12 mouse cellular contexts compared by ENCODE assay signal in genomic region chr11:72468525-72468924, GRCm38 (mm10). TPM values are rescaled to one million over a fixed set of nuclear protein-coding genes. Genes with fewer than 3 reads are reported as not detected.
DNase-seq lines count a peak whose midpoint lies in the region; ATAC-seq and TF ChIP-seq lines count a peak whose summit lies in the region.
"Had no signal": no experiment of that assay in that cellular context is flagged by ENCODE, and none has a peak within 500 bp of the region (broad histone marks: within the 10 kb centered on the region; RNA-seq: fewer than 3 reads in every experiment).

No protein-coding gene starts in this region.

- H3K9ac ChIP-seq in lung, embryonic 14.5 days: no peak overlapping the region
- no peak overlapping the region for H3K9ac ChIP-seq in embryonic facial prominence, embryonic 15.5 days
- H3K9ac ChIP-seq in liver, embryonic 15.5 days: no peak overlapping the region

- no peak for TF ChIP-seq CTCF in lung, embryonic 14.5 days (IDR thresholded peaks at IDR 0.05; ENCODE audit: low read depth)

- H3K36me3 ChIP-seq in heart, embryonic 10.5 days: no peaks in the 10 kb centered on the region; the same call in 1 of the 2 replicates
- H3K36me3 ChIP-seq in lung, embryonic 14.5 days (ENCODE audit: insufficient read depth): no peaks in the 10 kb centered on the region
- no peaks in the 10 kb centered on the region for H3K36me3 ChIP-seq in embryonic facial prominence, embryonic 15.5 days
- H3K36me3 ChIP-seq in liver, embryonic 15.5 days (replicated peaks): no peaks in the 10 kb centered on the region

- intact Hi-C loops in heart, postnatal 10 days (cut with DNase I): no loop called here

- ATAC-seq in lung, embryonic 14.5 days (ENCODE audit: insufficient read depth): no peak
- ATAC-seq in embryonic facial prominence, embryonic 15.5 days (ENCODE audit: insufficient number of reproducible peaks, low FRiP score, low TSS enrichment, low read depth): no peak
- no peak for ATAC-seq in liver, embryonic 15.5 days (ENCODE audit: insufficient read depth)

- no peaks in the 10 kb centered on the region for H3K27me3 ChIP-seq in heart, embryonic 10.5 days (ENCODE audit: insufficient read depth, poor library complexity, severe bottlenecking)
- no peaks in the 10 kb centered on the region for H3K27me3 ChIP-seq in lung, embryonic 14.5 days (ENCODE audit: insufficient read depth, low read length)
- no peaks in the 10 kb centered on the region for H3K27me3 ChIP-seq in embryonic facial prominence, embryonic 15.5 days
- no peaks in the 10 kb centered on the region for H3K27me3 ChIP-seq in liver, embryonic 15.5 days
- H3K27me3 ChIP-seq: midbrain, embryonic 12.5 days had no signal

- no peaks in the 10 kb centered on the region for H3K9me3 ChIP-seq in heart, embryonic 10.5 days
- H3K9me3 ChIP-seq in lung, embryonic 14.5 days (ENCODE audit: low read depth, low read length): no peaks in the 10 kb centered on the region
- H3K9me3 ChIP-seq in embryonic facial prominence, embryonic 15.5 days (replicated peaks): no peaks in the 10 kb centered on the region
- H3K9me3 ChIP-seq in liver, embryonic 15.5 days (replicated peaks): no peaks in the 10 kb centered on the region
- H3K9me3 ChIP-seq: midbrain, embryonic 12.5 days had no signal

- peak overlapping the region; percentile 73 for H3K27ac ChIP-seq in heart, embryonic 10.5 days
- H3K27ac ChIP-seq in lung, embryonic 14.5 days (ENCODE audit: low read depth): peak overlapping the region; percentile 88
- H3K27ac ChIP-seq in embryonic facial prominence, embryonic 15.5 days (replicated peaks): peak overlapping the region; percentile 69; the same call in 1 of the 2 replicates
- H3K27ac ChIP-seq in liver, embryonic 15.5 days (replicated peaks): peak overlapping the region; percentile 45; the same call in 1 of the 2 replicates
- H3K27ac ChIP-seq: midbrain, embryonic 12.5 days had no signal

- no peak overlapping the region for H3K4me2 ChIP-seq in lung, embryonic 14.5 days
- H3K4me2 ChIP-seq in embryonic facial prominence, embryonic 15.5 days (replicated peaks): no peak overlapping the region
- no peak overlapping the region for H3K4me2 ChIP-seq in liver, embryonic 15.5 days
- H3K4me2 ChIP-seq: midbrain, embryonic 12.5 days had no signal

- WGBS in heart, embryonic 10.5 days: 72% methylated on average over 5 of the region's 5 CpGs
- 65% methylated on average over 5 of the region's 5 CpGs for WGBS in lung, embryonic 14.5 days
- WGBS in embryonic facial prominence, embryonic 15.5 days: 54% methylated on average over 5 of the region's 5 CpGs
- 57% methylated on average over 5 of the region's 5 CpGs for WGBS in liver, embryonic 15.5 days (ENCODE audit: insufficient replicate concordance)

- peaks cover 52% of the 10 kb centered on the region for H3K4me1 ChIP-seq in heart, embryonic 10.5 days
- peaks cover 55% of the 10 kb centered on the region for H3K4me1 ChIP-seq in lung, embryonic 14.5 days (ENCODE audit: insufficient read depth)
- peaks cover 47% of the 10 kb centered on the region for H3K4me1 ChIP-seq in embryonic facial prominence, embryonic 15.5 days
- peaks cover 74% of the 10 kb centered on the region for H3K4me1 ChIP-seq in liver, embryonic 15.5 days (replicated peaks)

- no peak for DNase-seq in heart, embryonic 10.5 days (ENCODE audit: low spot score)
- DNase-seq in heart, postnatal 10 days: no peak
- DNase-seq in lung, embryonic 14.5 days: no peak
- no peak for DNase-seq in lung, postnatal 14 days
- DNase-seq in layer of hippocampus, postnatal 14 days (ENCODE audit: low spot score in 2 of 2): no peak
- DNase-seq in left cerebral cortex, adult 11 months (ENCODE audit: low spot score): no peak
- DNase-seq: thymus, postnatal 14 days had no signal

- no peak overlapping the region for H3K4me3 ChIP-seq in heart, embryonic 10.5 days
- no peak overlapping the region for H3K4me3 ChIP-seq in lung, embryonic 14.5 days (ENCODE audit: low read depth, low read length)
- no peak overlapping the region for H3K4me3 ChIP-seq in embryonic facial prominence, embryonic 15.5 days (replicated peaks)
- H3K4me3 ChIP-seq in liver, embryonic 15.5 days (replicated peaks): no peak overlapping the region
- H3K4me3 ChIP-seq: erythroblast, embryonic 14.5 days; midbrain, embryonic 12.5 days had no signal

RNA-seq across cellular contexts. Expression of gene Spns2, which starts 21.2 kb away (rescaled TPM):
- polyA plus RNA-seq in heart, embryonic 10.5 days (2016; fragmentation: Nextera tagmentation; extraction: Ambion mirVana): 5.7 and 7.1 TPM in 2 replicates
- 10 to 100 TPM; 18.0 to 19.5 TPM for total RNA-seq in heart, postnatal 10 days (2021)
- polyA plus RNA-seq in lung, embryonic 14.5 days (2014; fragmentation: Nextera tagmentation; extraction: Ambion mirVana): 7.5 and 8.5 TPM in 2 replicates
- polyA plus RNA-seq in embryonic facial prominence, embryonic 15.5 days (2015; fragmentation: Nextera tagmentation; extraction: Ambion mirVana): 11.8 and 12.0 TPM in 2 replicates
- 4.1 and 5.3 TPM in 2 replicates for polyA plus RNA-seq in liver, embryonic 15.5 days (2015; fragmentation: Nextera tagmentation; extraction: Ambion mirVana)
- 10 to 100 TPM; 85.1 to 85.6 TPM for total RNA-seq in layer of hippocampus, postnatal 14 days (2021)

RNA-seq across cellular contexts. Expression of gene Mybbp1a, which starts 27.4 kb away (rescaled TPM):
- polyA plus RNA-seq in heart, embryonic 10.5 days (2016; fragmentation: Nextera tagmentation; extraction: Ambion mirVana): 133 and 186 TPM in 2 replicates
- 10 to 100 TPM; 47.0 to 50.0 TPM for total RNA-seq in heart, postnatal 10 days (2021)
- polyA plus RNA-seq in lung, embryonic 14.5 days (2014; fragmentation: Nextera tagmentation; extraction: Ambion mirVana): 157 and 161 TPM in 2 replicates
- polyA plus RNA-seq in embryonic facial prominence, embryonic 15.5 days (2015; fragmentation: Nextera tagmentation; extraction: Ambion mirVana): 123 and 138 TPM in 2 replicates
- 66.0 and 70.7 TPM in 2 replicates for polyA plus RNA-seq in liver, embryonic 15.5 days (2015; fragmentation: Nextera tagmentation; extraction: Ambion mirVana)
- total RNA-seq in layer of hippocampus, postnatal 14 days (2021): 10 to 100 TPM; 50.3 to 53.1 TPM

RNA-seq across cellular contexts. Expression of gene Ggt6, which starts 33.2 kb away (rescaled TPM):
- polyA plus RNA-seq in heart, embryonic 10.5 days (2016; fragmentation: Nextera tagmentation; extraction: Ambion mirVana): not detected in 2 replicates
- not detected for total RNA-seq in heart, postnatal 10 days (2021)
- polyA plus RNA-seq in lung, embryonic 14.5 days (2014; fragmentation: Nextera tagmentation; extraction: Ambion mirVana): not detected in 2 replicates
- polyA plus RNA-seq in embryonic facial prominence, embryonic 15.5 days (2015; fragmentation: Nextera tagmentation; extraction: Ambion mirVana): 6.3 and 7.0 TPM in 2 replicates
- 0.32 and 0.36 TPM in 2 replicates for polyA plus RNA-seq in liver, embryonic 15.5 days (2015; fragmentation: Nextera tagmentation; extraction: Ambion mirVana)
- total RNA-seq in layer of hippocampus, postnatal 14 days (2021): not detected
- total RNA-seq: left cerebral cortex, postnatal 10 days had no signal
- polyA plus RNA-seq: erythroblast, embryonic 14.5 days; midbrain, embryonic 12.5 days had no signal

RNA-seq across cellular contexts. Expression of gene Smtnl2, which starts 57.0 kb away (rescaled TPM):
- polyA plus RNA-seq in heart, embryonic 10.5 days (2016; fragmentation: Nextera tagmentation; extraction: Ambion mirVana): 148 and 184 TPM in 2 replicates
- total RNA-seq in heart, postnatal 10 days (2021): 10 to 100 TPM; 39.0 to 40.9 TPM
- polyA plus RNA-seq in lung, embryonic 14.5 days (2014; fragmentation: Nextera tagmentation; extraction: Ambion mirVana): 107 and 122 TPM in 2 replicates
- 58.8 and 64.3 TPM in 2 replicates for polyA plus RNA-seq in embryonic facial prominence, embryonic 15.5 days (2015; fragmentation: Nextera tagmentation; extraction: Ambion mirVana)
- polyA plus RNA-seq in liver, embryonic 15.5 days (2015; fragmentation: Nextera tagmentation; extraction: Ambion mirVana): 4.2 and 4.5 TPM in 2 replicates
- total RNA-seq in layer of hippocampus, postnatal 14 days (2021): 1 to 10 TPM; 3.0 to 4.4 TPM
- polyA plus RNA-seq: erythroblast, embryonic 14.5 days had no signal
